In the genomic region with DNA sequence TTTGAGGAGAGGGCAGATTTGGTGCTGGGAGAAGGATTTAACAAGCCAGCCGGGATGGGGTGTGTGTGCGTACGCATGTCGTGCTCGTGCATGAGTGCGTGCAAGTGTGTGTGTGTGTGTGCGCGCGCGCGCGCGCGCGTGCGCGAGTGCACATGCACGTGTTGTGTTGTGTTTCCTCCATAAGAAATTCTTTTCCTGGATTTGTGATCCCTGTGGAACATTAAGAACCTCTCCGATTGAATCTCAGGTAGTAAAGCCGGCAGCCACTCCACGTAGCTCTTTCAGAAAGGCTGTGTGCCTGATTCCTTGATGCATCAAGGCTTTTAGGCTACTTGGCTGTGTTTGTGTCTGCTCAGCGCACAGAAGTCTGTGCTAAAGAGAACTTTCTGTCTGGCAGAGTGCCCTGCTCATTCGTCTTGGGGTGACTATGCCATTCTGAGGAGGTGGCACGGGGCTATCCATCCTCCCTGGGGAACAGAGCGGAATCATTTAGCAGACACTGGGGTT, we compare ENCODE assay signal across 8 mouse cellular contexts.
DNase-seq lines count a peak whose midpoint lies in the region; ATAC-seq and TF ChIP-seq lines count a peak whose summit lies in the region.

No protein-coding gene starts in this region.

- no peak for TF ChIP-seq EP300 in liver, postnatal 0 days (IDR thresholded peaks at IDR 0.05; ENCODE audit: low read depth)

- DNase-seq in heart, adult 8-10 months (ENCODE audit: low spot score): no peak
- peak; percentile 52 to 59 for DNase-seq in frontal cortex, postnatal 10 days (ENCODE audit: low spot score in 2 of 2)
- peak; percentile 36 to 62 for DNase-seq in left cerebral cortex, adult 8-10 months (ENCODE audit: low spot score in 2 of 2)
- DNase-seq in right cerebral cortex, postnatal 10 days (ENCODE audit: low spot score in 2 of 2): peak; percentile 84 to 86
- no peak for DNase-seq in urinary bladder, postnatal 36 days (ENCODE audit: low spot score in 2 of 2)
- no peak for DNase-seq in liver, postnatal 0 days

- no peak for TF ChIP-seq CTCF in liver, postnatal 0 days (IDR thresholded peaks at IDR 0.05; ENCODE audit: low read depth)

- ATAC-seq in heart, embryonic 13.5 days (ENCODE audit: extremely low read depth, insufficient number of reproducible peaks, low FRiP score, low TSS enrichment): no peak
- no peak for ATAC-seq in inflammation-experienced regulatory T-cells, adult 6 months
- no peak for ATAC-seq in liver, postnatal 0 days

- no peaks in the 10 kb centered on the region for H3K36me3 ChIP-seq in heart, embryonic 13.5 days
- no peaks in the 10 kb centered on the region for H3K36me3 ChIP-seq in liver, postnatal 0 days (replicated peaks; ENCODE audit: insufficient read depth, low read length)

- H3K27me3 ChIP-seq in heart, embryonic 13.5 days (replicated peaks): no peaks in the 10 kb centered on the region
- no peaks in the 10 kb centered on the region for H3K27me3 ChIP-seq in liver, postnatal 0 days (ENCODE audit: insufficient read depth, low read length)

- H3K4me1 ChIP-seq in heart, embryonic 13.5 days: peaks cover 21% of the 10 kb centered on the region
- H3K4me1 ChIP-seq in liver, postnatal 0 days (ENCODE audit: insufficient read depth): no peaks in the 10 kb centered on the region

- 0 out of 2 replicates have a peak overlapping the region, but pooled peaks have one; percentile 7 for H3K4me2 ChIP-seq in heart, embryonic 13.5 days
- H3K4me2 ChIP-seq in liver, postnatal 0 days (ENCODE audit: low read depth, low read length): no peak overlapping the region

- 83% methylated on average over 25 of the region's 25 CpGs for WGBS in heart, embryonic 13.5 days
- WGBS in liver, postnatal 0 days (ENCODE audit: insufficient replicate concordance): 81% methylated on average over 25 of the region's 25 CpGs

- H3K27ac ChIP-seq in heart, embryonic 13.5 days (replicated peaks): no peak overlapping the region
- H3K27ac ChIP-seq in liver, postnatal 0 days (ENCODE audit: low read depth): no peak overlapping the region

- no peaks in the 10 kb centered on the region for H3K9me3 ChIP-seq in heart, embryonic 13.5 days
- no peaks in the 10 kb centered on the region for H3K9me3 ChIP-seq in liver, postnatal 0 days (ENCODE audit: low read length)

- no peak overlapping the region for H3K4me3 ChIP-seq in heart, embryonic 13.5 days
- no peak overlapping the region for H3K4me3 ChIP-seq in liver, postnatal 0 days (ENCODE audit: low read depth, low read length)

- no peak overlapping the region for H3K9ac ChIP-seq in heart, embryonic 13.5 days
- H3K9ac ChIP-seq in liver, postnatal 0 days (replicated peaks): no peak overlapping the region

Comparison
In these comparisons a context has a peak if more than half of its experiments do, and no peak if none do; other contexts are left out.
1. DNase-seq: peak in frontal cortex, postnatal 10 days (2 of 2), left cerebral cortex, adult 8-10 months (2 of 2) and right cerebral cortex, postnatal 10 days (2 of 2); none in heart, adult 8-10 months (single experiment), urinary bladder, postnatal 36 days (0 of 2) and liver, postnatal 0 days (single experiment).